Mouse (Mus musculus) embryonic facial prominence, embryonic 11.5 days (tissue): ENCODE results near the gene Gm45194. TPM values are rescaled to one million over a fixed set of nuclear protein-coding genes. Genes with fewer than 3 reads are reported as not detected.

Experiments used
- ATAC-seq: fragments of 200-750 bp; cut with Nextera tagmentation; replicated peaks from 2 replicates; pipeline ENCODE4 v1.8.0; 2017; ENCODE audit warnings: low read depth; ENCODE audit not compliant: insufficient number of reproducible peaks, low FRiP score, low TSS enrichment
- DNase-seq: peaks from one replicate; pipeline ENCODE4 v3.0.0-alpha.2; 2015; ENCODE audit warnings: low spot score
- H3K27ac ChIP-seq: fragments of 300-500 bp; sonication (generic); replicated peaks from 2 replicates; pipeline ENCODE4 v1.5.1; 2014; ENCODE audit warnings: mild to moderate bottlenecking, low read depth, low read length, control low read depth
- H3K27me3 ChIP-seq: fragments of 300-500 bp; sonication (generic); 2 replicates; pipeline ENCODE4 v1.6.1; 2014; ENCODE audit warnings: mild to moderate bottlenecking, low read length, moderate library complexity, mixed read lengths; ENCODE audit not compliant: control insufficient read depth, insufficient read depth
- H3K36me3 ChIP-seq: fragments of 300-500 bp; sonication (generic); replicated peaks from 2 replicates; pipeline ENCODE4 v1.6.1; 2014; ENCODE audit warnings: low read depth, mild to moderate bottlenecking, low read length, moderate library complexity, mixed read lengths; ENCODE audit not compliant: control insufficient read depth, insufficient read depth
- H3K4me1 ChIP-seq: fragments of 300-500 bp; sonication (generic); 2 replicates; pipeline ENCODE4 v1.6.1; 2014; ENCODE audit warnings: low read length, mixed read lengths; ENCODE audit not compliant: control insufficient read depth, insufficient read depth
- H3K4me2 ChIP-seq: fragments of 300-500 bp; sonication (generic); 2 replicates; pipeline ENCODE4 v1.6.1; 2014; ENCODE audit warnings: low read depth, mild to moderate bottlenecking, control low read depth, low read length, moderate library complexity
- H3K4me3 ChIP-seq: fragments of 300-500 bp; sonication (generic); 2 replicates; pipeline ENCODE4 v1.5.1; 2014; ENCODE audit warnings: low read depth, low read length, control low read depth
- H3K9ac ChIP-seq: fragments of 300-500 bp; sonication (generic); replicated peaks from 2 replicates; pipeline ENCODE4 v1.6.1; 2014; ENCODE audit warnings: mild to moderate bottlenecking, control low read depth, low read length
- H3K9me3 ChIP-seq: fragments of 300-500 bp; sonication (generic); replicated peaks from 2 replicates; pipeline ENCODE4 v1.6.1; 2016; ENCODE audit warnings: mild to moderate bottlenecking, low read length, inconsistent platforms, mixed read lengths; ENCODE audit not compliant: control insufficient read depth
- WGBS: fragments of 180-500 bp; shearing (Covaris S2); extraction: QIAGEN DNeasy Blood & Tissue Kit; methylation state at CpG from one replicate; pipeline ENCODE4 v1.1.7; 2014; 5-methylcytosine and 5-hydroxymethylcytosine counted together
- polyA plus RNA-seq: library from polyadenylated mRNA; unstranded; fragments of >200 nt; fragmentation: Nextera tagmentation; extraction: Ambion mirVana; gene quantifications from 2 replicates; pipeline ENCODE4 v1.2.1, GENCODE M21; 2014

Gm45194 gene
- polyA plus RNA-seq, 1 experiment from 2014 or later: 0.36 TPM

DNA sequence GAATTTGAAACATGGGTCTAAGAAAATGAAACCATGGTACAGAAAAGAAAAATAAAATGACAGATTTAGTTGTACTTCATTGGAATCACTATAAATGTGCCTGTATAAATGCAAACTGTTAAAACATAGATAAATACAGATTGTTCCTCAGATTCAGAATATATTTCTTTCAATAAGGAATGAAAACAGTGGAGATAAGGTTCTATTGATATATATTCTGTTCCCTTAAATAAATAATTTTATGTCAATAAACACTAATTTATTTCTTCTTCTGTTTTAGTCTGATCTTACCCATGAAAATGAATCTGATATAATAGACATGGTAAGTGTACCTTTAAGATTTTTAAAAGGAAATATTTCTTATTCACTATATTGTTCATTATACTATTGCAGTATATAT is 119.5 kb downstream of the Gm45194 start, which contains the start of gene Tex16:
TSS of gene Tex16 (plus strand) at position 301 of the 400 bp plus-strand sequence.
- no peak within 1 kb of the TSS for H3K9ac ChIP-seq
- H3K4me2 ChIP-seq: no peak within 1 kb of the TSS
- no peaks in the 10 kb centered on the region for H3K36me3 ChIP-seq
- no peaks in the 10 kb centered on the region for H3K9me3 ChIP-seq
- no peak for DNase-seq
- no peak for ATAC-seq
- H3K27ac ChIP-seq: no peak within 1 kb of the TSS
- no peak within 1 kb of the TSS for H3K4me3 ChIP-seq
- no peaks in the 10 kb centered on the region for H3K4me1 ChIP-seq
- no peaks in the 10 kb centered on the region for H3K27me3 ChIP-seq

DNA sequence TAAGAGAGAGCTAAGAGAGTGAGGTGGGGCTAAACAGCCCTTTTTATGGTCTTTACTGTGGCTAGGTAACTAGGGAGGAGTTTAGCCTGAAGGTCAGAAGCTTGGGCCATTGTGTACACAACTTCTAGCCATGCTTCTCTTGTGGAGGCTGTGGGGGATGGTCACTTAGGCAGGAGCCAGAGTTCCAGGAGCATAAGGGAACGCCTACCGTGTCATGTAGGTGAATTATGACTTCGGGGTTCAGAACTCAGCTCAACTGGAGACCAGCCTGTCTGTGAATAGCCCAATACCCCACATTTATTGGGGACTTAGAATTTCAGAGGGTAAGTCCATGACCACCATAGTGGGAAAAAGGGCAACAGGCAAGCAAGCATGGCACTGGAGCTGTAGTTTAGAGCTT is 347.6 kb downstream of the Gm45194 start, which contains the start of gene 4933403O08Rik:
TSS of gene 4933403O08Rik (plus strand) at position 301 of the 400 bp plus-strand sequence.
- 91% methylated on average over 3 of the region's 3 CpGs for WGBS
- Histone ChIP-seq H3K36me3 (no peaks in the 10 kb centered on the region), H3K9ac (no peak within 1 kb of the TSS), H3K4me1 (no peaks in the 10 kb centered on the region), H3K9me3 (no peaks in the 10 kb centered on the region), H3K4me3 (no peak within 1 kb of the TSS), H3K4me2 (no peak within 1 kb of the TSS), H3K27me3 (no peaks in the 10 kb centered on the region), H3K27ac (no peak within 1 kb of the TSS)
- ATAC-seq: no peak
- no peak for DNase-seq

DNA sequence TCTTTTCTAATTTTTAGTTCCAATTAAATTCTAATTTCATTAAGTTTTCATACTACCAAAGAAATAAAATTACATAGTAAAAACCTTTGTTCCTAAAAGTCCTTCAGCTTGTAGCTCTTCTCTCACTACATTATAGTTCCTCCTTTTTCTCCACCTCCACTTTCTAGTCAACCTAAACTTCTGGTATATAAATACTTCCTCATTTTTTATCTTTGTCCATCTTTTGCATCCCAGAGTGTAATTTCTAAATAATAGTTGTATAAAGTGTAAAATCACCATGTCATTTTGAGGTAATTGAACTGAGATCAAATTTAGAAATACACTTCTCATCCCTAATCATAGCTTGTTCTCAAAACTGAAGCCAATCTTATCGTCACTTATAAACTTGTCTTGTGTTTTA is 351.7 kb downstream of the Gm45194 start:
- H3K4me2 ChIP-seq: no peak overlapping the region
- H3K9me3 ChIP-seq: no peaks in the 10 kb centered on the region
- WGBS: 78% methylated on average over 1 of the region's 1 CpGs
- H3K4me1 ChIP-seq: no peaks in the 10 kb centered on the region
- H3K9ac ChIP-seq: no peak overlapping the region
- ATAC-seq (no peak), DNase-seq (no peak)
- H3K4me3 ChIP-seq: no peak overlapping the region
- H3K27me3 ChIP-seq: no peaks in the 10 kb centered on the region
- no peaks in the 10 kb centered on the region for H3K36me3 ChIP-seq
- H3K27ac ChIP-seq: no peak overlapping the region

DNA sequence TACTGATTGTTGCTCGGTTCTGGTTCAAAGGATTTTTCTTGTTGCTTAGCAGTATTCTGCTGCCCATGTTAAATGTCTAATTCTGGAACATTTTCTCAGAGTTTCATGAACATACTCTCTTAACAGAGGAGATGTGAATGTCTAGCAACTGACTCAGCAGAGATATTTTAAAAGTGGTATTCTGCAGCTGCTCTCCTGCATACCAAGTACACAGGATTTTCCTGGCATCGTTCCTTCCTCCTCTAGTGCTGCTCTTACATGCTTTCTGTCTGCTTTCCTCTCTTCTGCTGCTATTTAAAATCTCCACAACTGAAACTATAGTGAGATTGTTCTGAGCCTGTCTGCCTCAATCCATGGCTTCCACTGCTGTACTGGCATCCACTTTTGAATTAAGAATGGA is 364.3 kb downstream of the Gm45194 start:
- H3K27ac ChIP-seq: no peak overlapping the region
- no peaks in the 10 kb centered on the region for H3K9me3 ChIP-seq
- ATAC-seq: no peak
- no peak overlapping the region for H3K4me3 ChIP-seq
- WGBS: 85% methylated on average over 2 of the region's 2 CpGs
- H3K9ac ChIP-seq: no peak overlapping the region
- H3K4me1 ChIP-seq: no peaks in the 10 kb centered on the region
- no peak for DNase-seq
- H3K4me2 ChIP-seq: no peak overlapping the region
- no peaks in the 10 kb centered on the region for H3K27me3 ChIP-seq
- no peaks in the 10 kb centered on the region for H3K36me3 ChIP-seq

DNA sequence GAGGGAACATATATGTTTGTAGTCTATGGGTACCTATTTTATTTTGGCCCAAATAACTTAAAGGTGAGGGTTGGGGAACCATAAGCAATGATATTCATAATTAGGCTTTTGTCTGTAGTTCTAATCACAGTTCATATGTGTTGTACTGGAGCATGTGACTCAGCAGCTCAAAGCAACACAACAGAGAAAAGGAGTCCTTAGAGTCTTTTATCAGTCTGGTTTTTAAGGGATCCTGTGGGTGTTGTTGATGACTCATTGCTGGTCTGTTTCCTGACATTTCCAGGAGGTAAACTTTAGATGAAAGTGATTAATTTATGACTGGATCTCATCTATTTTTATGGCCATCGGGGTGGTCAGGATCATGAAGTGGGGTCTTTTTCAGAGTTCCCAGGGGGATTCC is 382.4 kb downstream of the Gm45194 start:
- Histone ChIP-seq H3K36me3 (no peaks in the 10 kb centered on the region), H3K4me3 (no peak overlapping the region), H3K27me3 (no peaks in the 10 kb centered on the region), H3K4me2 (no peak overlapping the region), H3K9ac (no peak overlapping the region), H3K27ac (no peak overlapping the region), H3K9me3 (no peaks in the 10 kb centered on the region), H3K4me1 (no peaks in the 10 kb centered on the region)
- 80% methylated on average over 1 of the region's 1 CpGs for WGBS
- DNase-seq (no peak), ATAC-seq (no peak)

Other genes with a start within 250 kb of the Gm45194 start
- gene Hdx, start 194.3 kb upstream of the Gm45194 start, polyA plus RNA-seq: 2.2 TPM in 2 replicates
- gene Tex16, start 119.6 kb downstream of the Gm45194 start, polyA plus RNA-seq: 0.53 and 1.2 TPM in 2 replicates